Mouse (Mus musculus) neural tube, embryonic 11.5 days (tissue): ENCODE results near the gene Aarsd1. TPM values are rescaled to one million over a fixed set of nuclear protein-coding genes. Genes with fewer than 3 reads are reported as not detected.

Experiments used
- microRNA-seq: library from miRNA; unstranded; fragments of <30 nt; microRNA quantifications from one replicate; pipeline ENCODE4, GENCODE M21; 2016
- polyA plus RNA-seq: library from polyadenylated mRNA; unstranded; fragments of >200 nt; fragmentation: Nextera tagmentation; extraction: Ambion mirVana; gene quantifications from 2 replicates; pipeline ENCODE4 v1.2.1, GENCODE M21; 2014

Aarsd1 gene
- polyA plus RNA-seq, 1 experiment from 2014 or later: 87.8 TPM

Small RNAs within 50 kb of the gene (microRNA-seq; reads per million reads assigned to microRNA genes)
- gene Mir6929: not detected

Other genes starting within 250 kb of the Aarsd1 start
- 0.94 and 1.0 TPM in 2 replicates for gene Cntnap1, start 247.1 kb downstream of the Aarsd1 start, polyA plus RNA-seq
- gene Plekhh3, start 246.3 kb downstream of the Aarsd1 start, polyA plus RNA-seq: 9.2 and 11.8 TPM in 2 replicates
- 0.14 and 0.44 TPM in 2 replicates for gene Ccr10, start 242.2 kb downstream of the Aarsd1 start, polyA plus RNA-seq
- 11.2 and 12.4 TPM in 2 replicates for gene Ezh1, start 191.2 kb downstream of the Aarsd1 start, polyA plus RNA-seq
- 72.6 and 73.3 TPM in 2 replicates for gene Ramp2, start 171.6 kb downstream of the Aarsd1 start, polyA plus RNA-seq
- gene Vps25, start 163.9 kb downstream of the Aarsd1 start, polyA plus RNA-seq: 124 and 126 TPM in 2 replicates
- gene Wnk4, start 157.0 kb downstream of the Aarsd1 start, polyA plus RNA-seq: 6.4 and 7.6 TPM in 2 replicates
- gene Cntd1, start 138.6 kb downstream of the Aarsd1 start, polyA plus RNA-seq: 1.6 and 2.5 TPM in 2 replicates
- gene Coa3, start 138.5 kb downstream of the Aarsd1 start, polyA plus RNA-seq: 190 and 196 TPM in 2 replicates
- gene Becn1, start 115.3 kb downstream of the Aarsd1 start, polyA plus RNA-seq: 174 and 177 TPM in 2 replicates
- gene Psme3, start 101.4 kb downstream of the Aarsd1 start, polyA plus RNA-seq: 154 and 157 TPM in 2 replicates
- 1.4 and 1.8 TPM in 2 replicates for gene Aoc2, start 92.6 kb downstream of the Aarsd1 start, polyA plus RNA-seq
- gene Aoc3, start 87.0 kb downstream of the Aarsd1 start, polyA plus RNA-seq: not detected in 2 replicates
- not detected in 2 replicates for gene G6pc, start 50.1 kb downstream of the Aarsd1 start, polyA plus RNA-seq
- 9.9 and 12.5 TPM in 2 replicates for gene Gm27029, start 7.2 kb upstream of the Aarsd1 start, polyA plus RNA-seq
- 18.0 and 18.6 TPM in 2 replicates for gene Rundc1, start 7.5 kb upstream of the Aarsd1 start, polyA plus RNA-seq
- gene Ptges3l, start 7.7 kb upstream of the Aarsd1 start, polyA plus RNA-seq: 6.9 and 7.1 TPM in 2 replicates
- gene Rpl27, start 24.7 kb upstream of the Aarsd1 start, polyA plus RNA-seq: 389 and 414 TPM in 2 replicates
- 2.4 and 3.1 TPM in 2 replicates for gene Ifi35, start 30.8 kb upstream of the Aarsd1 start, polyA plus RNA-seq
- 43.9 and 49.0 TPM in 2 replicates for gene Rnd2, start 47.4 kb upstream of the Aarsd1 start, polyA plus RNA-seq
- 52.3 and 55.8 TPM in 2 replicates for gene Vat1, start 48.6 kb upstream of the Aarsd1 start, polyA plus RNA-seq
- 20.3 and 20.4 TPM in 2 replicates for gene Brca1, start 134.3 kb upstream of the Aarsd1 start, polyA plus RNA-seq
- gene Nbr1, start 134.5 kb upstream of the Aarsd1 start, polyA plus RNA-seq: 89.0 and 99.1 TPM in 2 replicates
- 1.6 and 2.5 TPM in 2 replicates for gene Tmem106a, start 164.6 kb upstream of the Aarsd1 start, polyA plus RNA-seq
- gene Gm11634, start 181.6 kb upstream of the Aarsd1 start, polyA plus RNA-seq: not detected in 2 replicates
- 24.1 and 30.7 TPM in 2 replicates for gene Rdm1, start 209.6 kb upstream of the Aarsd1 start, polyA plus RNA-seq
- 23.9 and 29.5 TPM in 2 replicates for gene Arl4d, start 247.9 kb upstream of the Aarsd1 start, polyA plus RNA-seq